Mouse (Mus musculus) liver, embryonic 14.5 days (tissue): ENCODE data around the gene Ptger4. TPM values are rescaled to one million over a fixed set of nuclear protein-coding genes. Genes with fewer than 3 reads are reported as not detected.

Experiments
- ATAC-seq: fragments of 200-750 bp; cut with Nextera tagmentation; 2 replicates; pipeline ENCODE4 v1.8.0; 2017; ENCODE audit warnings: moderate number of reproducible peaks, mild to moderate bottlenecking, moderate library complexity; ENCODE audit not compliant: insufficient read depth
- DNase-seq, 3 experiments: peaks; one replicate each; pipeline ENCODE4 v3.0.0-alpha.2; 2012 to 2013; ENCODE audit warnings: low read depth in 3 of 3, low spot score in 3 of 3
- H3K27ac ChIP-seq: fragments of 300-500 bp; sonication (generic); 2 replicates; pipeline ENCODE4 v1.5.1; 2014; ENCODE audit warnings: moderate library complexity, mild to moderate bottlenecking, control low read depth, inconsistent platforms
- H3K27me3 ChIP-seq: fragments of 300-500 bp; sonication (generic); 2 replicates; pipeline ENCODE4 v1.6.1; 2014; ENCODE audit warnings: mild to moderate bottlenecking, low read length, moderate library complexity; ENCODE audit not compliant: control insufficient read depth, insufficient read depth
- H3K36me3 ChIP-seq: fragments of 300-500 bp; sonication (generic); replicated peaks from 2 replicates; pipeline ENCODE4 v1.6.1; 2014; ENCODE audit warnings: low read depth; ENCODE audit not compliant: control insufficient read depth, insufficient read depth
- H3K4me1 ChIP-seq, 2 experiments: fragments of 200-500 bp in 1 of 2; fragments of 300-500 bp in 1 of 2; sonication (generic) in 1 of 2; replicated peaks; 2 replicates each; pipeline ENCODE4 v1.6.1; 2012 to 2014; ENCODE audit warnings: antibody characterized with exemption in 1 of 2, inconsistent platforms in 1 of 2, low read length in 1 of 2; ENCODE audit not compliant: control insufficient read depth in 2 of 2, insufficient read depth in 2 of 2
- H3K4me2 ChIP-seq: fragments of 300-500 bp; sonication (generic); 2 replicates; pipeline ENCODE4 v1.6.1; 2014; ENCODE audit warnings: low read depth, mild to moderate bottlenecking, control low read depth, moderate library complexity
- H3K4me3 ChIP-seq, 2 experiments: fragments of 200-500 bp in 1 of 2; fragments of 300-500 bp in 1 of 2; sonication (generic) in 1 of 2; 2 replicates each; pipeline ENCODE4 v1.5.1; 2012 to 2014; ENCODE audit warnings: low read depth in 2 of 2, low read length in 2 of 2, mild to moderate bottlenecking in 2 of 2, control low read depth in 1 of 2, inconsistent platforms in 1 of 2, moderate library complexity in 1 of 2; ENCODE audit not compliant: insufficient read depth in 1 of 2
- H3K9ac ChIP-seq: fragments of 300-500 bp; sonication (generic); replicated peaks from 2 replicates; pipeline ENCODE4 v1.6.1; 2014; ENCODE audit warnings: mild to moderate bottlenecking, control low read depth, moderate library complexity
- H3K9me3 ChIP-seq: fragments of 300-500 bp; sonication (generic); 2 replicates; pipeline ENCODE4 v1.6.1; 2016; ENCODE audit warnings: low read length, mixed read lengths; ENCODE audit not compliant: control insufficient read depth
- CTCF ChIP-seq: IDR thresholded peaks from 2 replicates; pipeline ENCODE4 v1.5.1; 2016; ENCODE audit warnings: antibody characterized with exemption, low read depth, control low read depth
- EP300 ChIP-seq: IDR thresholded peaks from 2 replicates; pipeline ENCODE4 v1.6.1; 2016; ENCODE audit warnings: antibody characterized with exemption, low read depth
- WGBS: fragments of 180-500 bp; shearing (Covaris S2); extraction: QIAGEN DNeasy Blood & Tissue Kit; methylation state at CpG from one replicate; pipeline ENCODE4 v1.1.7; 2014; ENCODE audit not compliant: insufficient replicate concordance; 5-methylcytosine and 5-hydroxymethylcytosine counted together
- polyA plus RNA-seq, 2 experiments: library from polyadenylated mRNA; depleted of rRNA in 1 of 2; stranded (reverse) in 1 of 2; unstranded in 1 of 2; fragments of >200 nt; fragmentation: Nextera tagmentation in 1 of 2; extraction: Ambion mirVana in 1 of 2; gene quantifications; 2 replicates each; pipeline versions ENCODE4 v1.2.1 to v1.2.3; 2012 to 2014

Ptger4 gene
- polyA plus RNA-seq, 2 experiments: 1.3 to 1.5 TPM

DNA sequence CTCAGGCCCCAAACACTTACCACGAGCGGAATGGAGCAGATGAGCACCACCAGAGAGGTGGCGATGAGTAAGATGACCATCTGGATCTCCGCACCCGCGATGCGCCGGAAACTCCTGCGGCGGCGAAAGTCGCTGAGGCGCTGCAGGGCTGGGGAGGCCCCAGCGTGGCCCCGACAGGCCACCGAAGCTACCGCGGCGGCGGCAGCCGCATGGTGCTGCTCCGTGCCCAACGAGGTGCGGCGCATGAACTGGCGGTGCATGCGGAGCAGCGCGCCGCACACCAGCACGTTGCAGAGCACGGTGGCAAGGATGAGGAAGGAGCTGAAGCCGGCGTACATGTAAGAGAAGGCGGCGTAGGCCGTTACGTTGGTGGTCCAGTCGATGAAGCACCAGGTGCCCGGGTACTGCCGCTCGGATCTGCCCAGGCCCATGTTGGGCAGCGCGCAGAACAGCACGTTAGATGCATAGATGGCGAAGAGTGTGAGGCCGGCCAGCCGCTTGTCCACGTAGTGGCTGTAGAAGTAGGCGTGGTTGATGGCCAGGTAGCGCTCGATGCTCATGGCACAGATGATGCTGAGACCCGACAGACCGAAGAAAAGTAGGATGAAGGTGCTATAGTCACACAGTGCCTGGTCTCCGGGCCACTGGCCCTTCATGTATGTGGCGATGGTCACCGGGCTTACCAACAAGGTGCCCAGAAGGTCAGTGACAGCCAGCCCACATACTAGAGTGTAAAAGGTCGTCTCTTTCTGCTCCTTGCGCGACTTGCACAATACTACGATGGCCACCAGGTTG is 1.5 kb downstream of the Ptger4 start:
- Histone ChIP-seq H3K27me3 (peaks cover 6% of the 10 kb centered on the region), H3K9me3 (no peaks in the 10 kb centered on the region), H3K36me3 (no peaks in the 10 kb centered on the region), H3K4me2 (peak overlapping the region; percentile 100), H3K27ac (no peak overlapping the region), H3K4me3 (peak overlapping the region; percentile 70 to 80), H3K9ac (peak overlapping the region; percentile 53), H3K4me1 (peaks cover 16 to 32% of the 10 kb centered on the region in 2 experiments)
- DNase-seq (no peak), ATAC-seq (peak; percentile 21)
- WGBS: 2% methylated on average over 61 of the region's 61 CpGs
- 0 out of 2 replicates have a peak, but pooled peaks have one; percentile 2 for TF ChIP-seq CTCF
- TF ChIP-seq EP300: no peak

DNA sequence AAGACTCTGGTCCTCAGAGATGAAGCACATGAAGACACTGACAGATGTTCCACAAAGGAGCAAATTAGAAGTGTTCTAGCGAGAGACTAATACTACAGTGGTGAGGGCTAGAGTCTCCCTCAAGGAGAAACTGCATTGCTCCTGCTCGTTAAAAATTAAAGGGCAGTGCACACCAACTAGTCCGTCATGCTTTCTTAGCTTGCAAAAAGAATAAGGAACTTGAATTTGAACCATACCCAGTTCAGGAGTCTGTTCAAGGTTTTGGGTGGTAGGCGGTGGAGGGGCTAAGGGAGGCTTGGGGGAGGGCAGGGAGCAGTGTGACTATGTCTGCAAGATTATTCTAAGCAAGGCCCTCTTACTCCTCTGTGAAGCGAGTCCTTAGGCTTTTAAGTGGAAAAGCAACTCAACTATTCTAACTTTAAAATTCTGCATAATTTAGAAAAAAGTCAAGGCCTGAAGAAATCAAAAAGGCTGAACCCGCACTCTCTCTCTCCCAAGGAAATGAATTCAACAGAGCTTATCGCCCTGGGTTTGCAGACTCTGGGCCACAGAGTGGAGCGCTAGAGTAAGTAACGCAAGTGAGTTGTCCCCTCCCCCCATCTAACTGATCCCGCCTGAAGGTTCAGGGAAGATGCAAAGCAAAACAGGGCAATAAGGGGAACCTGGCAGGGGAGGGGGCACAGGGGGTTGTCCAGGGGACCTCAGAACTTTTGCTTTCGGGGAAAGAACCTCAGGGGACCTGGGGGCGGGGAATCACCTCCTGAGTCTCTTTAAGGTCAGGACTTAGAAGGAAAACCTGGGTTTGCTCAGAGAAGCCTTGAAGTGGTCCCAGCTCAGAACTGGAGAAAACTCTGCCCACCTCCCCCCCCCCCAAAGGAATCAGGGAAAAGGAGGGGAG is 2.4 kb downstream of the Ptger4 start:
- H3K9ac ChIP-seq: peak overlapping the region; percentile 53
- H3K27ac ChIP-seq: no peak overlapping the region
- H3K27me3 ChIP-seq: peaks cover 6% of the 10 kb centered on the region
- ATAC-seq (peak; percentile 30; the same call in 1 of the 2 replicates), DNase-seq (peak; percentile 44 to 52 (median 49))
- no peaks in the 10 kb centered on the region for H3K36me3 ChIP-seq
- peak overlapping the region; percentile 100 for H3K4me2 ChIP-seq
- 15% methylated on average over 12 of the region's 12 CpGs for WGBS
- peaks cover 16 to 33% of the 10 kb centered on the region in 2 experiments for H3K4me1 ChIP-seq
- TF ChIP-seq CTCF: peak; percentile 39
- TF ChIP-seq EP300: no peak
- H3K4me3 ChIP-seq: peak overlapping the region; percentile 70 to 80
- no peaks in the 10 kb centered on the region for H3K9me3 ChIP-seq

DNA sequence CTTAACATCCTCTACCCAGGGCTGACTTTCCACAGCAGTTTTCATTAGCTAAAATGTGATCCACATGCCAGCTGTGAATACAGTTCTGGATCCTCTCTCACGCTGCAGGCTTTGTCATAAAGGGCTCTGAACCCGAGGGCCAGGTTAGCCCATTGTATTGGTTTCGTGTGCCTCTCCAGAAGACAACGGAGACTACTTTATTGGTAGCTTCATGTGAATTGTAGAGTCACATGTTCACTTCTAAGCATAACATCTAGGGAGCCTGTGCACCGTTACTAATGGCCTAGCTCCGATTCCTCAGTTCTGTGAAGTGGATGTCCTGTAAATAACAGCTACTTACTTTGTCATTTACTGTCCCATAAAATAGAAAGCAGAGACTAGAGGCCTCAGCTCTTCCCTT is 3.6 kb downstream of the Ptger4 start:
- ATAC-seq (no peak), DNase-seq (no peak)
- Histone ChIP-seq H3K36me3 (no peaks in the 10 kb centered on the region), H3K4me1 (peaks cover 16 to 37% of the 10 kb centered on the region in 2 experiments), H3K4me3 (peak overlapping the region in 1 of 2 experiments; percentile 6; a peak in 1 of 4 replicates), H3K27me3 (peaks cover 6% of the 10 kb centered on the region), H3K9ac (0 out of 2 replicates have a peak overlapping the region, but pooled peaks have one; percentile 11), H3K27ac (peak overlapping the region; percentile 10), H3K4me2 (peak overlapping the region; percentile 100), H3K9me3 (no peaks in the 10 kb centered on the region)
- no peak for TF ChIP-seq CTCF
- WGBS: 42% methylated on average over 6 of the region's 6 CpGs

DNA sequence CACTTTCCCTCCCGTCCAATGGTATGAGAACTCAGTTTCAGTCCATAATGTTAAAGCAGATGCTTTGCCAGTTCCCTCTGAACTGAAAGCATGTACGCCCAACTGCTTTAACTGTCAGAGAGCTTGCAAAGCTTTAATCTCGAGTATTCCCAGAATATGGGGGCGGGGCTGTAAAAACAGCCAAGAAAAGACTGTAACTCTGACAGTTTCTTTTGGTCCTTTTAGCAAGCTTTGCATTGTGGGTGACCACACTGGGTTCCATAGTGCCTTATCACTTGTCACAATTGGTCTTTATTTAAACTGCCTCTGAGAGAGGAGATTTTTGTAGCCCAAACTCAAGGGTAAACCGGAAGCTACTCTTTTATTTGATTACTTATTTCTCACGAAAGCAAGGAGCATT is 4.1 kb downstream of the Ptger4 start:
- 0 out of 2 replicates have a peak overlapping the region, but pooled peaks have one; percentile 32 for H3K9ac ChIP-seq
- H3K9me3 ChIP-seq: no peaks in the 10 kb centered on the region
- H3K27ac ChIP-seq: peak overlapping the region; percentile 44
- WGBS: 9% methylated on average over 6 of the region's 6 CpGs
- ATAC-seq (0 out of 2 replicates have a peak, but pooled peaks have one; percentile 0), DNase-seq (peak in 2 of 3 experiments; percentile 35 to 51)
- H3K27me3 ChIP-seq: peaks cover 6% of the 10 kb centered on the region
- no peaks in the 10 kb centered on the region for H3K36me3 ChIP-seq
- TF ChIP-seq EP300 (peak; percentile 55), CTCF (no peak)
- H3K4me1 ChIP-seq: peaks cover 16 to 39% of the 10 kb centered on the region in 2 experiments
- H3K4me3 ChIP-seq: peak overlapping the region in 1 of 2 experiments; percentile 17; a peak in 3 of 4 replicates
- peak overlapping the region; percentile 100 for H3K4me2 ChIP-seq
